Mouse (Mus musculus) heart, adult 11 months (tissue): ENCODE results near the gene Kif13a.
A peak's percentile ranks its signal among the peaks of the same experiment; 100 is the strongest.

ENCODE experiments used
- DNase-seq: peaks from one replicate; pipeline ENCODE4 v3.0.0; 2022

Gene Kif13a

GRCm38 (mm10) chr13:46765361-46765760 lies 164.3 kb downstream of the Kif13a start:
- DNase-seq = no peak

DNA sequence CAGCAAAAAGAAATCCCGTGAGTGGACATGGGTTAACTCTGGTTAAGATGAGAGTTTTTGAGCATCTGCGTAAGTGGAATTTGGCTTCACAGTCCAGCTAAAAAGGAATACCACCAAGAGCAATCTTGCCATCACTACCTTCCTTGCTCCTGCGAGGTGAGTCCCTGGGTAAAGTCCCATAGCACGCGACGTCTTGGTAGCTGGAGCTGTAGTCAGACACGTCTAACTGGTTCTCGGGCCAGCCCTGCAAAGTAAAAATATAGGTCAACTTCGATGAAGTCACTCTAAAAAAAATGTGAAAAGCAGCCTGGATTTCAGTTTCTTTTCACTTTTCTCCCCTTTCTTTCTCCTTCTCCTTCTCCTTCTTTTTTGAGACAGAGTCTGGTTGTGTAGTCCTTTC lies 166.5 kb downstream of the Kif13a start:
- DNase-seq = no peak

GRCm38 (mm10) chr13:46760921-46761320 lies 168.7 kb downstream of the Kif13a start:
- DNase-seq = no peak

DNA sequence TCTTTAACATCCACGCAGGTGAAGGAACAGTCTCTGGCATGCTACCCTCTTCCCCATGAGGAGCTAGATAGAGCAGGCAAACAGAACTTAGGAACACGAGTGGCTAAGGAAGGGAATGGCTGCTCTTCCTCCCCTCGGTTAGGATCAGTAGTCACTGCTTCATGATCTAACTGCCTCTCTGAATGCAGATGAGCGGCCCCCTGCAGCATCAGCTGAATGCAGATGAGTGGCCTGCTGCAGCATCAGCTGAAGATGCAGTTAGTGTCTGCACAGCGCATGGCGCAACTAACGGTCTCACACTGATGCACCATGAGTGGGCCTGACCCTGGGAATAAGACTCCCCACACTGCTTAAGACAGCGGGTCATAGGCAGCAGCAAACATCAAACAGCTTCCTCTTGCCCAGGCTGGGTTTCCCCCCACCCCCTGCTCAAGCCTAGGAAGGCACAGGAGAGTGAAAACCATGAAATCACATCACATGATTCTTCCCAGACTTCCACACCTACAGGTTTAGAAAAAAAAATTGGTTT lies 170.3 kb downstream of the Kif13a start:
- no peak for DNase-seq

GRCm38 (mm10) chr13:46758627-46759026 lies 171.0 kb downstream of the Kif13a start:
- DNase-seq = no peak

GRCm38 (mm10) chr13:46757946-46758345 lies 171.7 kb downstream of the Kif13a start:
- no peak for DNase-seq

- DNase-seq = no peak
Measured at GRCm38 (mm10) chr13:46753294-46753693, 176.4 kb downstream of the Kif13a start.

DNA sequence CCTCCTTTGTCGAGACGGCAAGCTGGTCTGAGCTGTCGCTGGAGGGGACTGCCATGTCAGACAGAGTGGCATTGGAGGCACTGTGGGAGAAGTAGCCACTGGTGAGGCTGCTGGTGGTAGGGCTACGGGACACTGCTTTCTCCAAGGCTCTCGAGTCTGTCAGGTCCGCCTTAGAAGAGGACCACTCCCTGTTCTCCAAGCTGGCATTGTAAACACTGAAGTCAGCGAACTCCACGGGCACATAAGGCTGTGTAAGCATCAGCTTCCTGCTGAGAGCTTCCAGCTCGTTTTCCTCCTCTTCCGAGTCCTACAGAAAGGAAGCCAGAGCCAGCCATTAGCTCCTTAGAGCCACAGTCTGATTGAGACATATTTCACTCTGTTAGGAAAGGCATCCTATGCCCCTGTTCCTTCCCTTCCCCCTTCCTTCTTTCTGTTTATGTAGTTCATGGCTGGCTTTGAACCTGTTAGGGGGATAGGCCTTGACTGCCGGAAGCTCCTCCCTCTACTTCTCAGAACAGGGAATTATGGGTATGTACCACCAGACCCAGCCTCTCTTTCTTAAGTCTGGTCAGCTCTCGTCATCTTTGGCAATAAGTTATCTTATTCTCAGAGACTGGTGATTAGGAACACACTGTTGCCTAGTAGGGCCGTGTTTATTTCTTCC lies 177.0 kb downstream of the Kif13a start:
- DNase-seq = peak; percentile 88

DNA sequence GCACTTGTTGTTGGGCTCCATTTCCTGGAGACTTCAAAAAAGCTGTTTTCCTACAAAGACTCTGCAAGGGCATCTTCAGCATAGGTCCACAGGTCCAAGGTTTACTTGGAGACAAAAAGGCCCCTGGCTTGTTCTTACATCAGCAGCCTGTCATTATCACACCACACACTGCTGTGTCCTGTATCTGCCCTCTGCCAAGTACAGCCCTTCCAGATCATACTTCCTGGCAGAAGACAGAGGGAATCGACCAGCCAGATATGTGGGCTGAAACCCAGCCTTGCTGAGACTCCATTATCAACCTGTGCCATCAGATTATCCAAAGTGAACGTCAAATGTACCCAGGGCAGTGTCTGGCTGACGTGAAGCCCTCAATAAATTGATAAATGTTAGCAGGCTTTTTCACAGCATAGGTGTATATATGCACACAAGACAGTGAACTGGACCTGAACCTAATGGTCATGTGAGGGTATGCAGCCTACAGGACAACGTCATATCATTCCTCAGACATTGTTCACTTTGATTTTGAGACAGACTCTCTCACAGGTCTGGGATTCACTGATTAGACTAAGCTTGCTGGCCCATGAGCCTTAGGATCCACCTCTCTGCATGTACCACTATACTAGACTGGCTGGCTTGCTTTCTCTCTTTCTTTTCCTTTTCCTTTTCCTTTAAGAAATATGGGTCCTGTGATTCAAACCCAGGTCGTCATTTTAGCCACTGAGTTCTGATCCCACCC lies 181.4 kb downstream of the Kif13a start:
- peak; percentile 87 for DNase-seq

DNA sequence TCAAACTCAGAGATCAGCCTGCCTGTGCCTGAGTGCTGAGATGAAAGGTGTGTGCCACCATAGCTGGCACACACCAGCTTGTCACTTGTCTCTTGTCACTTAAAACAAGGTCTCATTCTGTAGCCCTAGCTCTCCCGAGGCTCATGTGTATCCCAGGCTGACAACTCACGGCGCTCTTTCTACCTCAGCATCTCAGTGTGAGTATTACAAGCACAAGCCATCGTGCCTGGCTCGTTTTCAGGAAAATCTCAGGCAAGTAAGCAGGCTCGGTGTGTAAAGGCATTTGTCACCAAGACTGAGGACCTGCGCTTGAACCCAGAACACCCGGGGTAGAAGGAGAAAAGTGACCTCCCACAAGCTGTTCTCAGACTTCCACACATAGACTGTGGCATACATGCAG lies 185.8 kb downstream of the Kif13a start:
- DNase-seq = peak; percentile 61

DNA sequence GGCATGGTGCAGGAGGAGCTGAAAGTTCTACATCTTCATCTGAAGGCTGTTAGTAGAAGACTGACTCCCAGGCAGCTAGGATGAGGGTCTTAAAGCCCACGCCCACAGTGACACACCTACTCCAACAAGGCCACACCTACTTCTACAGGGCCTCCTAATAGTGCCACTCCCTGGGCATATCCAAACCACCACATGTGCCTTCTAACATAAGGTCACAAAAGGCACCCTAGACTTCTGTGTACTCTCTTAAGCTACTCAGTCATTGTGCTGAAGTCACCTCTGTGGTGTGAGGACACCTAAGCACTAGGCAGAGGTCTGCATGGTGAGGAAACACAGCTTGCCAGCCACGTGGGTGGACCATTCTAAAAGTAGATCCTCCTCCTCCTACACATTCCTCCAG lies 187.3 kb downstream of the Kif13a start:
- DNase-seq = peak; percentile 48

- DNase-seq = peak; percentile 80
Measured at GRCm38 (mm10) chr13:46739426-46739825, 190.2 kb downstream of the Kif13a start.

DNA sequence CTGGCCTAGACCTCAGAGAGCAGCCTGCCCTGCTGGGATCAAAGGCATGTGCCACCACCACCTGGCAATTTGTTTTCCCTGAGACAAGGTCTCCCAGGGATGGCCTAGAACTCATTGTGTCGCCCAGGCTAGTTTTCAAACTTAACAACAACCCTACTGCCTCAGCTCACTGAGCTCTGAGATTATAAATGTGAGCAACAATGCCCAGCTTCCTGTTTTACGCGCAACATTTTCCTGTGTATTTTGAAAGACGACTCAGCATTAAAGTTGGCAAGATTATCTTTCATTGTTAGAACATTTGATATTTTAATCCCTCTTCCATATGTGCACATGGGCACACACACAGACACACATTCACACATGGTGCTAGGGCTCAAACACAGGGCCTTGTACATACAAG lies 192.2 kb downstream of the Kif13a start:
- peak; percentile 87 for DNase-seq

DNA sequence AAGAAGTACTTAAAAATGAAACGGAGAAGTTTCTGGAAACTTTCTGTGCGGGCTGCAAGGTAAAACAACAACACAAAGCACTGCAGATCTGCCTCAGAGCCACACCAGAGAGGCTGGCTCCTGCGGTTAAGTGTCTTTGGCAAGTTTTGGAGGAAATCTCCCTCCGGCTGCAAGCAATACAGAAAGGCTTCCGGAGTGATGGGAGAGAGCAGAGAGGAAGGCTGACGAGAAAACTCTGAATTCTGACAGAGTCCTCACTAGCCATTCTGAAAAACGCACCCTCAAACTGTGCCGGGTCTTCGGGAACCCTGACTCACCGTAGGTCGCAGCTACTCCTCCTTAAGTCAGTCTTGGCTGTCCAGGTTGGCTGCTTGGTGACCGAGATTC lies 193.2 kb downstream of the Kif13a start:
- DNase-seq = peak; percentile 92

DNA sequence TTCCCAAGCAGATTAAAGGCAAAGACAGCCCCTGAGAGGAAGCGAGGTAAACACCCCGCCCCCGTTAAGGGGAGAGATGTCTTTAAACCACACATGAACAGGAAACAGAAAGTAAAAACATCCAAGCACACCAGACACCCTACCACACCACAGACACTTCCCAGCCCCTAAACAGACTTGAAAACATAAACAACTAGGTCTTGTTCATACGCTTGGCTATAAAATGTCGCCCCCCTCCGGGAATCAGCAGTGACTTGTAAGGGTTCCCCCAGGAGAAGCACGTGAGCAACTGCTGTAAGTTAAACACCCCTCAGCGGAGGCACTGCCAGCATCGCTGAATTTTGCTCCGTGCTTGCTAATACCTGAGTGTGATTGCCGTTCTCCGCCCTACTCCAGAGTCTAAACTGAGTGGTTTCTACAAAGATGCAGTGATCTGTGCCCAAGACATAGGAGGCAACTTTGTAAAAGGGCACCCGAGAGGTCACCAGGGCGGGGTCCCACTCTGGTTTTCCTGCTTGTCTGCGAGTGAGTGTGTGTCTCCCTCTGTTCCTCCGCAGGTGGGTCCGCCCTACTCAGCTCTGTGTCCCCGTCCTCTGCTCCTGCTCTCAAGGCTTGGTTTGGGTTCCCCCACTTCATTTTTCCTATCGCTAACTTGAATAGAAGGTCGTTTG lies 193.7 kb downstream of the Kif13a start:
- DNase-seq = peak; percentile 98

DNA sequence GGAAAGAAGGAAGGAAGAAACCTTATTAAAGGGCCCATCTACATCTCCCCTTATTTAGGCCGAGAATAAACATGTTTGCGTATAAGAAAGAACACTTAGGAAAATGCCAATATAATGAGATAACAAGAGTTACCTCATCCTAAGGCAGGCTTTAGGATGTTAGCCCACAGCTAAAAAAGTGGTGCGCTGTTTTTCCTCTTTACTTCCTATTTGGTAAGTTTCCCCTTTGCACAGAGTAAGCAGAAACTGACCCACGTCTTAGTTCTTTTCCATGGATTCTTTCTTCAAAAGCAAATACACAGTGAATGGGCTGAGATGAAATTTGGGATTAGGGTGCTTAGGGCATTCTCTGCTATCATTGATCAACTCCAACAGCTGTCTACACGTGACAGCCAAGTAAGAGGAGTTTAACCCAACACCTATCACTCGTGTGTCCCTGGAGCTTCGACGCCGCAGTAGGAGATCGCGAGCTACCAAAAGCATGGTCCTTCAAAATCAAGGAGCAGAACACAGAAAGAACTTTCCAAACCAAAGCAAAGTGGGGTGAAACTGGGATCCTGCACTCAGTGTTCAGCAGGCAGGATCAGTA lies 194.4 kb downstream of the Kif13a start:
- no peak for DNase-seq

DNA sequence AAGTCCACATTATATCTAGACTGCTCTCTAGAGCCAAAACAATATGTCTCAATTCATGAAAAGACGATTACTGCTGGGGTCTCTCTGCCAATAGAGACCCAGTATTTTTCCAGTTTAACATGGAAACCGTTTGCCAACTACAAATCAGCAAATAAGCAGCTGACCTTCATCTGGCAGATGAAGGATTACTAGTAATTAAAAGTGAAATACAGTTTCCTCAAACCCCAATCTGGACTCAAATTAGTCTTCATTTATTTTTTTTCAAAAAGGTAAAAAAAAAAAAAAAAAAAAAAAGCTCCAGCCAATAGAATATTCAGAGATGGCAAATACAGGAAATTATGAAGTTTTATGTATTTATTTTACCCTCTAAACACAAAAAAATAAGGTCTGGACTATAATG lies 199.7 kb downstream of the Kif13a start:
- no peak for DNase-seq

DNA sequence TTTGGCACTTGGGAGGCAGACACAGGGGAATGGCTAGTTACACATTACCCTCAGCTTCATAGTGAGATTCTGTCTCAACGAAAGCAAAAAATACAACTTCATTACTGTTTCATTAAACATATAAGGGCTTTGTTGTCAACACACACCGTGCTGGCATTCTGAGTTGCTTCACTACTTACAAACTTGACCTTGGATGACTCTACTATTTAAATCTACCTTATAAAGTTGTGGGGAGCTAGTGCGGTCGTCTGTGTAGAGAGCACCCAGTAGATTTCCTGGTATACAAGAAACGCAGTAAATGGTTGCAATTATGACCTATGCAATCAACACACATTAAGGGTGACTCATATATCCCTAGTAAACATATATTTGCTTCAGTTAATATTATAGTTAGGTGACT lies 201.3 kb downstream of the Kif13a start:
- DNase-seq = no peak

GRCm38 (mm10) chr13:46727837-46728268 lies 201.8 kb downstream of the Kif13a start, which contains the start of gene Nup153:
Gene Nup153, minus strand, starts transcription at chr13:46727940.
- peak; percentile 100 for DNase-seq

DNA sequence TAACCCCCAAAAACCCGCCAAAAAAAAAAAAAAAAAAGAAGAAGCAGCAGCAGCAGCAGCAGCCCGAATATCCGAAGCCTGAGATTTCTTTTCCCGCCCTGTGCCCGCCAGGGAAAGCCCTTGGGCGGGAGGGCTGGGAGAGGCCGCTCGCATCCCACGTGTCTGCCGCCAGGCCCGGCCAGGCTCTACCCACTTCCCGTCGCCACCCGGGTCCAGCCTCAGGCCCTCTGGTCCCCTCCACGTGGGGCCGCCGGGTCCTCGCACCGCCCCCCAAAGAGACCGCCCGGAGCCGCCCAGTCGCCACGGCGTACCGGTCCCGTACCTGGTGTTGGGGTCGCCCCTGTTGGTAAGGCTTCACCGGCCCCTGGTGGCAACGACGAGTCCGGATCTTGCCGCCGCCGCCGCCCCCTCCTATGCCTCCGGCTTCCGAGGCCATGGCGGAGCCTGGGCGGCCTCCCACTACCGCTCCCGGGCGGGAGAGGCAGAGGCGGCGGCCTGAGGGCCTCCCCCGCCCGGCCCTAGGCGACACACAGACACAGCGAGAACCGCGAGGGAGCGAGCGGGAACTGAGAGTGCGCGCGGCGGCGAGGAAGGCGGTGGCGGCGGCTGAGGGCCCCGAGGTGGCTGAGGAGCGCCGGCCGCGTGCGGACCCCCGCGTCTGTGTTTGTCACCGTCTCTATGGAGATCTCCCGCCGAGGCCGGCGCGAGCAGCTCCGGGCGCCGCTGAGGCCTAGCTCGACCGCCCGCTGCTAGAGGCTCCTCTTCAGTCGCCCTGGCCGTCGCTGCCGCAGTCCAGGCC lies 202.4 kb downstream of the Kif13a start:
- peak; percentile 98 for DNase-seq

- no peak for DNase-seq
Measured at GRCm38 (mm10) chr13:46726288-46727037, 203.2 kb downstream of the Kif13a start.

- DNase-seq = no peak
Measured at GRCm38 (mm10) chr13:46725227-46725626, 204.4 kb downstream of the Kif13a start.
